Mouse (Mus musculus): ENCODE measurements around the gene Fgf23. TPM values are rescaled to one million over a fixed set of nuclear protein-coding genes. Genes with fewer than 3 reads are reported as not detected.

The Fgf23 gene
- polyA plus RNA-seq (2015; fragmentation: Illumina TruSeq; extraction: RNeasy Lipid Tissue Mini Kit (QIAGEN cat#74804); ENCODE audit: low read depth, low replicate concordance): 0.65 TPM

GRCm38 (mm10) chr6:127072817-127073216, at the start of gene Fgf23:
Gene Fgf23 (plus strand): TSS chr6:127072902.

DNA sequence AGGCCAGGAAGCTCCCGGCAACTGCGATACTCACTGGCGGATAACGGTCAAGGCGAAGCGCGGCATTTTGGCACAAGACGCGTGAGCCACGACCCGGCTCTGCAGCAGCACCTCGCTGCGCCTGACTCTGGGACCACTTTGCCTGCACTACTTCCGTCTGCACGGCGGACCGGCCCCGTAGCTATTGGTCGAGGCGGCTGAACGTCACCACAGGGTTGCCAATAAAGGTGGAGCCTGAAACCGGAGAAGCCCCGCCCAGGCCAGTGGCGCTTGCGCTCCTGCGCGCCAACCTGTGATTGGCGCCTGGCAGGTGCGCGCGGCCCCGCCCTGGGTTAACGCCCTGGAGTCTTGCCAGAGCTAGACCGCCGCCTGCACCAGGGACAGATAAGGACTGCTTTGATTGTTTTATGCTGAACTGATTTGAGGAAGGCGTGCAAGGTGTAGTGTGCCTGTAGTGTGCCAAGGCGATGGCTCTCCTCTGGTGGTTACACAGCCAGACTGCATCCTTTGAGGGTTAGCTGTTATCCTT, 36.8 kb downstream of the Fgf23 start, which contains the start of gene Tigar:
Gene Tigar (minus strand): TSS at position 156 of the 529 bp plus-strand sequence.

Other genes starting within 250 kb of the Fgf23 start
- 204 TPM for gene Ndufa9, start 223.8 kb upstream of the Fgf23 start, polyA plus RNA-seq (2015; fragmentation: Illumina TruSeq; extraction: RNeasy Lipid Tissue Mini Kit (QIAGEN cat#74804); ENCODE audit: low read depth, low replicate concordance)
- gene Akap3, start 219.8 kb upstream of the Fgf23 start, polyA plus RNA-seq (2015; fragmentation: Illumina TruSeq; extraction: RNeasy Lipid Tissue Mini Kit (QIAGEN cat#74804); ENCODE audit: low read depth, low replicate concordance): 0.34 TPM
- gene Dyrk4, start 151.1 kb upstream of the Fgf23 start, polyA plus RNA-seq (2015; fragmentation: Illumina TruSeq; extraction: RNeasy Lipid Tissue Mini Kit (QIAGEN cat#74804); ENCODE audit: low read depth, low replicate concordance): not detected
- 4.8 TPM for gene Rad51ap1, start 133.3 kb upstream of the Fgf23 start, polyA plus RNA-seq (2015; fragmentation: Illumina TruSeq; extraction: RNeasy Lipid Tissue Mini Kit (QIAGEN cat#74804); ENCODE audit: low read depth, low replicate concordance)
- 44.5 TPM for gene D6Wsu163e, start 132.9 kb upstream of the Fgf23 start, polyA plus RNA-seq (2015; fragmentation: Illumina TruSeq; extraction: RNeasy Lipid Tissue Mini Kit (QIAGEN cat#74804); ENCODE audit: low read depth, low replicate concordance)
- not detected for gene Fgf6, start 57.3 kb upstream of the Fgf23 start, polyA plus RNA-seq (2015; fragmentation: Illumina TruSeq; extraction: RNeasy Lipid Tissue Mini Kit (QIAGEN cat#74804); ENCODE audit: low read depth, low replicate concordance)
- gene Tigar, start 36.7 kb downstream of the Fgf23 start, polyA plus RNA-seq (2015; fragmentation: Illumina TruSeq; extraction: RNeasy Lipid Tissue Mini Kit (QIAGEN cat#74804); ENCODE audit: low read depth, low replicate concordance): 22.5 TPM
- 34.0 TPM for gene Ccnd2, start 79.3 kb downstream of the Fgf23 start, polyA plus RNA-seq (2015; fragmentation: Illumina TruSeq; extraction: RNeasy Lipid Tissue Mini Kit (QIAGEN cat#74804); ENCODE audit: low read depth, low replicate concordance)